Mouse (Mus musculus) hindbrain, embryonic 15.5 days (tissue): ENCODE results near the gene Plxnc1. TPM values are rescaled to one million over a fixed set of nuclear protein-coding genes. Genes with fewer than 3 reads are reported as not detected.

Experiments
- ATAC-seq: fragments of 200-750 bp; cut with Nextera tagmentation; 2 replicates; pipeline ENCODE4 v1.8.0; 2017; ENCODE audit warnings: low read depth, moderate number of reproducible peaks, moderate TSS enrichment; ENCODE audit not compliant: low FRiP score
- H3K27ac ChIP-seq: fragments of 300-500 bp; sonication (generic); replicated peaks from 2 replicates; pipeline ENCODE4 v1.5.1; 2015; ENCODE audit warnings: mild to moderate bottlenecking, inconsistent platforms
- H3K27me3 ChIP-seq: fragments of 300-500 bp; sonication (generic); 2 replicates; pipeline ENCODE4 v1.6.1; 2015; ENCODE audit warnings: control low read depth, inconsistent platforms
- H3K36me3 ChIP-seq: fragments of 300-500 bp; sonication (generic); 2 replicates; pipeline ENCODE4 v1.6.1; 2015; ENCODE audit warnings: control low read depth, inconsistent platforms
- H3K4me1 ChIP-seq: fragments of 300-500 bp; sonication (generic); replicated peaks from 2 replicates; pipeline ENCODE4 v1.6.1; 2015; ENCODE audit warnings: control low read depth, inconsistent platforms
- H3K4me2 ChIP-seq: fragments of 300-500 bp; sonication (generic); 2 replicates; pipeline ENCODE4 v1.6.1; 2015; ENCODE audit warnings: moderate library complexity, mild to moderate bottlenecking, inconsistent platforms
- H3K4me3 ChIP-seq: fragments of 300-500 bp; sonication (generic); 2 replicates; pipeline ENCODE4 v1.5.1; 2015; ENCODE audit warnings: mild to moderate bottlenecking, inconsistent platforms
- H3K9ac ChIP-seq: fragments of 300-500 bp; sonication (generic); 2 replicates; pipeline ENCODE4 v1.6.1; 2015; ENCODE audit warnings: inconsistent platforms
- H3K9me3 ChIP-seq: fragments of 300-500 bp; sonication (generic); 2 replicates; pipeline ENCODE4 v1.6.1; 2016; ENCODE audit warnings: control low read depth, inconsistent platforms
- WGBS: fragments of 180-500 bp; shearing (Covaris S2); methylation state at CpG from one replicate; pipeline ENCODE4 v1.1.7; 2015; 5-methylcytosine and 5-hydroxymethylcytosine counted together
- polyA plus RNA-seq: library from polyadenylated mRNA; unstranded; fragments of >200 nt; fragmentation: Nextera tagmentation; extraction: Ambion mirVana; gene quantifications from 2 replicates; pipeline ENCODE4 v1.2.1, GENCODE M21; 2015

The Plxnc1 gene
- polyA plus RNA-seq, 1 experiment from 2014 or later = 12.5 TPM

DNA sequence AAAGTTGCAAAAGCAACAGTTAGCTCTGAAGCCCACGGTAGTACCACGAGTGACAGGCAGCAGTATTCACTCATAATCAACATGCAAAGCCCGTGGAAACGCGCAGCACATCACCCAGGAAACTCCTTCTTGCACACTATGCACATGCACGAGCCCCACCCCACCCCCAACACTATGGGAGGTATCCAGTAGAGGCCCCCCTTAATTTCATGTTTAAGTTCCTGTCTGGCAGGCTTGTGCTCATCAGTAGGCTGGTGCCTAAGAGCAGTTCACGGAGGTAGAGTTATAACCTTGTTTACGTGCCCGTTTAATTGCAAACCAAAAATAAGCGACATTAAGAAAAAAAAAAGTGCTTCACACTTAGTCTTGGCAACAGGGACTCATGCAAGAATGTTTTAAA, 117.3 kb downstream of the Plxnc1 start:
- Histone ChIP-seq H3K9me3 (no peaks in the 10 kb centered on the region), H3K4me1 (peaks cover 33% of the 10 kb centered on the region), H3K4me3 (no peak overlapping the region), H3K36me3 (peaks cover 13% of the 10 kb centered on the region), H3K27me3 (no peaks in the 10 kb centered on the region), H3K27ac (no peak overlapping the region), H3K9ac (no peak overlapping the region), H3K4me2 (no peak overlapping the region)
- 88% methylated on average over 10 of the region's 10 CpGs for WGBS
- no peak for ATAC-seq

- H3K36me3 ChIP-seq = peaks cover 9% of the 10 kb centered on the region
- ATAC-seq = no peak
- no peak overlapping the region for H3K4me3 ChIP-seq
- no peaks in the 10 kb centered on the region for H3K27me3 ChIP-seq
- H3K9me3 ChIP-seq = no peaks in the 10 kb centered on the region
- WGBS = 86% methylated on average over 12 of the region's 12 CpGs
- no peak overlapping the region for H3K27ac ChIP-seq
- H3K4me2 ChIP-seq = no peak overlapping the region
- H3K9ac ChIP-seq = no peak overlapping the region
- peaks cover 33% of the 10 kb centered on the region for H3K4me1 ChIP-seq
These were observed 118.2 kb downstream of the Plxnc1 start for GRCm38 (mm10) chr10:94826436-94826835.

DNA sequence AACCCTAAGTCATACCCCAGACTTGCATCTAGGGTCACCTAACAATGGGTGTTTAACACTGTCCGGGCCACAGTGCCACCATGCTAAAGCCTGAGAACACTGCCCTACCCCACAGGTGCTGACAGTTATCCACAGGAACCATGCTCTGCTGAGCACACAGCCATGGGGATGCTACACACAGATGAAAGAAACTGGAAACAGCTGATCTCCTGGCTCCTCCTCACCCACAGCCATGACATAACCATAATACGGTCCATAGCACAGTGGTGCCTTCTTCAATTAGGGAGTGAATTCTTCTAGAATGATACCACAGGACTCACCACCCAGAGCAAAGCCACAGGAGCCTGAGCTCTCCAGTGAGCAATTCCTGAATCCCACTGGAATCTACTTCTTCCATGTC, 118.7 kb downstream of the Plxnc1 start:
- H3K4me3 ChIP-seq = no peak overlapping the region
- 93% methylated on average over 2 of the region's 2 CpGs for WGBS
- H3K9ac ChIP-seq = no peak overlapping the region
- H3K27ac ChIP-seq = no peak overlapping the region
- H3K4me1 ChIP-seq = peaks cover 29% of the 10 kb centered on the region
- peaks cover 5% of the 10 kb centered on the region for H3K36me3 ChIP-seq
- ATAC-seq = no peak
- H3K27me3 ChIP-seq = no peaks in the 10 kb centered on the region
- no peaks in the 10 kb centered on the region for H3K9me3 ChIP-seq
- H3K4me2 ChIP-seq = no peak overlapping the region

DNA sequence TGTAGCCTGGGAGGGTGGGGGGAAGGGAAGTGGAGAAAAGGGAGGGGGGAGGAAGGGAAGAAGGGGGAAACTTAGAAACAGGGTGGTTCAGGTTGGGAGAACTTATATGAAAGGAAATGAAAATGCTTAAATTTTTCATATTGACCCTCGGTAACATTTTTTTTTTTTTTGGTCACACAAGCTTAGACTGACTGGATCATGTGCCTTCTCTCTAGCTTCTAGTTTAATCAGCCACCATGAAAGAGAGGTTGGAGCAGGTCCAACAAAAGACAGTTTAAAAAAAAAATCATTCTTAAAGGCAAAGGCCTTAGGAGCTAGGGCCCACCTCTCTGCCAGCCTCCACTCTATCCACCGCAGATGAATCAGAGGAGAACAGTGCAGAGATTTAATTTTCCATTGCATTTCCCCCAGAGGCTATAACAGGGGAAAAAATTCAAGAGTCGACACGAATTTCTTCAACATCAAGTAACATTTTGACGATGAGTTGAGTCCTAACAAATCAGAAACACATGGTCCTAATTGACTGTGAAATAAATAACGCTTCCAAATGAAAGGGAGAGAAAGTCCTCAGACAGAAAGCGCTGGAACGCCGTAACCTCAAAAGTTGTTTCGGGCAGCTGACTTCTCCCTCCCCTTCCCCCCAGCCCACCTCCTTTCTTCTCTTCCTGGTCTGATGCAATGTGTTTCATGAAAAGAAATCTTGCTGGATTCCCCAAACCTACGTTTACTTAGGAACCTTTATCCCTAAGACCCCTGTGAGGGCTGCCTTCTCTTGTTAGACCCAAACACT, 120.5 kb downstream of the Plxnc1 start:
- H3K27me3 ChIP-seq = no peaks in the 10 kb centered on the region
- no peak overlapping the region for H3K27ac ChIP-seq
- no peak overlapping the region for H3K4me2 ChIP-seq
- H3K9me3 ChIP-seq = no peaks in the 10 kb centered on the region
- 54% methylated on average over 11 of the region's 11 CpGs for WGBS
- peaks cover 5% of the 10 kb centered on the region for H3K36me3 ChIP-seq
- no peak overlapping the region for H3K9ac ChIP-seq
- H3K4me3 ChIP-seq = no peak overlapping the region
- H3K4me1 ChIP-seq = peaks cover 13% of the 10 kb centered on the region; the same call in 1 of the 2 replicates
- no peak for ATAC-seq

GRCm38 (mm10) chr10:94818781-94819665, 125.6 kb downstream of the Plxnc1 start:
- Histone ChIP-seq H3K4me1 (0 out of 2 replicates have a peak, but pooled peaks cover under 1% of the 10 kb centered on the region), H3K9ac (no peak overlapping the region), H3K4me3 (no peak overlapping the region), H3K9me3 (no peaks in the 10 kb centered on the region), H3K4me2 (no peak overlapping the region), H3K27ac (no peak overlapping the region), H3K27me3 (no peaks in the 10 kb centered on the region), H3K36me3 (no peaks in the 10 kb centered on the region)
- WGBS = 86% methylated on average over 17 of the region's 17 CpGs
- ATAC-seq = peak; percentile 21; the same call in 1 of the 2 replicates

DNA sequence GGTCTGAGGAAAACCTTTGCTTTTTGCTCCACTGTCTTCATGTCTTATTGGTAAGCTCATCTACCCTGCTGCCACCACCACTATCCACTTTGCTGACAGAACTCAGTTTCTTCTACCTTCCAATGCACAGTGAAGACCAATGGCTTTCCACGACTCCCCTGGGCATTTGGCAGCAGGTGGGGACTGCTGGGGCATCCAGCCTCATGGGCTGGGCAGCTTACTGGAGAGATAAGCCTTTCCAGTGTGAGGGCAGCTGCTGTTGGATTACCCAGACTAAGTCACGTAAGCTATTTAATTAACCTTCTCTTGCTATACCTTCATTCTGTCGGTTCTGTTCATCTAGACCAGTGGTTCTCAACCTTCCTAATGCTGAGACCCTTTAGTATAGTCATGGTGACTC, 126.5 kb downstream of the Plxnc1 start:
- Histone ChIP-seq H3K9ac (no peak overlapping the region), H3K4me2 (no peak overlapping the region), H3K27me3 (no peaks in the 10 kb centered on the region), H3K9me3 (no peaks in the 10 kb centered on the region), H3K4me3 (no peak overlapping the region), H3K4me1 (no peaks in the 10 kb centered on the region), H3K36me3 (no peaks in the 10 kb centered on the region), H3K27ac (no peak overlapping the region)
- no peak for ATAC-seq
- 93% methylated on average over 3 of the region's 3 CpGs for WGBS

DNA sequence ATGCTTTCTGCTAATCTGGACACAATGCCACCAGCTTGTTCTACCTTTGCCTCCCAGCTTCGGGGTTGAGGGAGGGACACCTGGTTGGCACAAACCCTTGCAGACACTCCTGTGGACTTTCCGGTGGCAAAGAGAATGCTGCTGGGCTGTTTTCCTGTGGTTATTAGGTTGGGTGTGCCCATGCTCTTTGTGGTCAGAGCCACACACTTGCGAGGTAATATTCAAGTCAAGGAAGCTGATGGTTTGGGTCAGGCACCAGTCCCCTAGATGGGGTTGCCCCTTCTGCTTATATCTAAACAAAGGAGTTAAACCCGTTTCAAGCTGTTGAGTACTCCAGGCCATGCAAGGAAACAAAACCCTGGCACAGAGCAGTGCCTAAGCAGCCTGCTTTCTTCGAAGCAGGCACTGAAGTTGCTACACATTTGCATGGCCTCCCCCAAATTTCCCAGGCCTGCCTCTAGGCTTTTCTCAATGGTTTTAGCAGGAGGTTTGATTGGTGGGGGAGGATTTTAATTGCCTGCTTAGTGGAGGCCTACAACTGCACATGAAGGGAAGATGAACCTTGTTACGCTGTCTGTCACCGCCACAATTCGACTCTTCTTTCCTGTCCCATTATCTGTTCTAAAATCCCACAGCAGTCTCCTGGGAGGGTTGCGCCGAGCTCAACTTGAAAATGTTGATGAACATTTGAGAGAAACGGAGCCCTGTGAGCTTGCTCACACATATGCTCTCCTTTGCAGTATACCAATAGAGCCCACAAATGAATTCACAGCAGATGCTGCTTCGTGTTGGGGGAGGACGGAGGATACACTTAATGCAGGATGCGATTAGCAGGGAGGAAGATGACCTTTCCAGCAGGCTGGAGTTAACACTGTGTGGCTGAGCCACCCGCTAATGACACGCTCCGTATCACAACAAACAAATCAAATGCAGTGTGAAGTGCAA, 132.5 kb downstream of the Plxnc1 start:
- 0 out of 2 replicates have a peak, but pooled peaks cover 5% of the 10 kb centered on the region for H3K4me1 ChIP-seq
- H3K27ac ChIP-seq = no peak overlapping the region
- ATAC-seq = peak; percentile 29; the same call in 1 of the 2 replicates
- 48% methylated on average over 17 of the region's 17 CpGs for WGBS
- H3K9ac ChIP-seq = no peak overlapping the region
- H3K4me3 ChIP-seq = no peak overlapping the region
- no peaks in the 10 kb centered on the region for H3K9me3 ChIP-seq
- no peaks in the 10 kb centered on the region for H3K27me3 ChIP-seq
- no peak overlapping the region for H3K4me2 ChIP-seq
- no peaks in the 10 kb centered on the region for H3K36me3 ChIP-seq

- 59% methylated on average over 7 of the region's 7 CpGs for WGBS
These were observed 134.6 kb downstream of the Plxnc1 start for GRCm38 (mm10) chr10:94809946-94810472.

DNA sequence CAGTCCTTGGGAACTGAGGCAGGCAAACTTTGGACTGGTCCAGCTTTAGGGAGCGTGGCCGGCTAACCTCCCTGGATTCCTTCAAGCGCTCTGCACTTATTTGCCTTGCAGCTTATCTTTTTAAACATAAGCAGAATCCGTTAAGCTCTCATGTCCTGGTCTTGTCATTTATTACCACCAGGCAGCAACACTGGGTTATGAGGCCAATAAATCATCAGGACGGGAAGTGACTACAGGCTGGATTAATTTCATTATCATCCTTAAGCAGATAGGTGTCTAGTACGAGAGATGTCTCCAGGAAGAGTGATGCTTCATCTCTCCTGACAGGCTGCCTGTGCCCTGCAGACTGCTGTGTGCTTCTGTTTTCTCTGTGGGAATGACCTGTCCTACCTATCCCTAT, 136.4 kb downstream of the Plxnc1 start:
- 67% methylated on average over 6 of the region's 6 CpGs for WGBS
- no peaks in the 10 kb centered on the region for H3K36me3 ChIP-seq
- H3K4me3 ChIP-seq = no peak overlapping the region
- H3K9ac ChIP-seq = no peak overlapping the region
- no peaks in the 10 kb centered on the region for H3K9me3 ChIP-seq
- no peak overlapping the region for H3K27ac ChIP-seq
- no peaks in the 10 kb centered on the region for H3K27me3 ChIP-seq
- no peak overlapping the region for H3K4me2 ChIP-seq
- H3K4me1 ChIP-seq = 0 out of 2 replicates have a peak, but pooled peaks cover 10% of the 10 kb centered on the region
- ATAC-seq = peak; percentile 46; the same call in 1 of the 2 replicates

More at GRCm38 (mm10) chr10:94809946-94810472, 134.6 kb downstream of the Plxnc1 start:
- no peak for ATAC-seq
- H3K9me3 ChIP-seq = no peaks in the 10 kb centered on the region
- no peak overlapping the region for H3K27ac ChIP-seq
- 0 out of 2 replicates have a peak, but pooled peaks cover 5% of the 10 kb centered on the region for H3K4me1 ChIP-seq
- H3K36me3 ChIP-seq = no peaks in the 10 kb centered on the region
- H3K4me3 ChIP-seq = no peak overlapping the region
- no peak overlapping the region for H3K9ac ChIP-seq
- H3K27me3 ChIP-seq = no peaks in the 10 kb centered on the region
- H3K4me2 ChIP-seq = no peak overlapping the region

- H3K27ac ChIP-seq = no peak overlapping the region
- no peaks in the 10 kb centered on the region for H3K9me3 ChIP-seq
- no peaks in the 10 kb centered on the region for H3K27me3 ChIP-seq
- no peaks in the 10 kb centered on the region for H3K36me3 ChIP-seq
- H3K4me1 ChIP-seq = 0 out of 2 replicates have a peak, but pooled peaks cover 6% of the 10 kb centered on the region
- 82% methylated on average over 7 of the region's 7 CpGs for WGBS
- no peak overlapping the region for H3K9ac ChIP-seq
- no peak overlapping the region for H3K4me2 ChIP-seq
- no peak overlapping the region for H3K4me3 ChIP-seq
- no peak for ATAC-seq
These were observed 137.3 kb downstream of the Plxnc1 start for GRCm38 (mm10) chr10:94807323-94807722.

DNA sequence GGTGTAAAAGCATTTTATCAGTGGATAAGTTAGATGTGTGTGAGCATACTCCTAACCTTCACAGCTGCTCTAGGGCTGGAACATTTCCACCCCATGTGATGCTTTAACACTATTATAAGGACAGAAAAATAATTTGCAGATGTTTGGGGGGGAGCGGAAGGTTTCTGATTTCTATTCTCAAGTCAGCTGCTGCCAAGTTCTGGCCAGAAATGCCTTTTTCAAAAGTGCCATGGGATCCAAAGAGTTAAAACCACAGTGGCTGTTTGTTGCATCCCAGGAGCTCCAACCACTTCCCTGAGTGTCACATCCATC, 139.8 kb downstream of the Plxnc1 start:
- H3K4me1 ChIP-seq = 0 out of 2 replicates have a peak, but pooled peaks cover 5% of the 10 kb centered on the region
- H3K4me3 ChIP-seq = no peak overlapping the region
- H3K36me3 ChIP-seq = no peaks in the 10 kb centered on the region
- H3K4me2 ChIP-seq = no peak overlapping the region
- no peak overlapping the region for H3K9ac ChIP-seq
- 90% methylated on average over 1 of the region's 1 CpGs for WGBS
- no peak for ATAC-seq
- H3K27ac ChIP-seq = no peak overlapping the region
- H3K9me3 ChIP-seq = no peaks in the 10 kb centered on the region
- H3K27me3 ChIP-seq = no peaks in the 10 kb centered on the region
